Mouse (Mus musculus): Measurements from ENCODE around the gene Gtf3c2. TPM values are rescaled to one million over a fixed set of nuclear protein-coding genes. Genes with fewer than 3 reads are reported as not detected.
A peak's percentile ranks its signal among the peaks of the same experiment; 100 is the strongest.

Gene Gtf3c2
- polyA plus RNA-seq, 2 experiments, result 47.1 to 130 TPM

DNA sequence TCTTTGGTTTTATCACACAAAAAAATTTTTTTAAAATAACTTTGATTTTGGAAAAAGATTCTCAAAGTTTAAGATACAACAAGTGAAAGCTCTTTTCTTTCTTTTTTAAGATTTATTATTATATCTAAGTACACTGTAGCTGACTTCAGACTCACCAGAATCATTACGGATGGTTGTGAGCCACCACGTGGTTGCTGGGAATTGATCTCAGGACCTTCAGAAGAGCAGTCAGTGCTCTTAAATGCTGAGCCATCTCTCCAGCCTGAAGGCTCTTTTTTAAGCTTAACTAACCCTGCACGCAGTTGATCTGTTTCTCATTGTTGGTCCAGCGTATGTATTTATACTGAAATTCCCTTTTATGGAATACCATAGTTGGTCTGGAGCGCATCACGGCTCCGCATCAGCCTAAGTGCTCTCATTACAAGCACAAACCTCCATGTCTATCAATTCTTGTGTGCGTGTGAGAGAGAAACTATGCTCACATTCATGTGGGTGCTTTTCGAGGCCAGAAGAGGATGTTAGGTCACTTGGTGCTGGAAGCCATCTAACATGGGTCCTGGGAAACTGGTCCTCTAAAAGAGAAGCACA is 1.3 kb upstream of the Gtf3c2 start:
- no peak overlapping the region; the same call in 1 of the 2 replicates for H3K27ac ChIP-seq (replicated peaks; ENCODE audit: low read depth, low read length)
- WGBS, result 92% methylated on average over 9 of the region's 9 CpGs
- no peak for TF ChIP-seq POLR2A (IDR thresholded peaks at IDR 0.05; ENCODE audit: borderline replicate concordance, extremely low read depth, insufficient read depth, insufficient read length)

DNA sequence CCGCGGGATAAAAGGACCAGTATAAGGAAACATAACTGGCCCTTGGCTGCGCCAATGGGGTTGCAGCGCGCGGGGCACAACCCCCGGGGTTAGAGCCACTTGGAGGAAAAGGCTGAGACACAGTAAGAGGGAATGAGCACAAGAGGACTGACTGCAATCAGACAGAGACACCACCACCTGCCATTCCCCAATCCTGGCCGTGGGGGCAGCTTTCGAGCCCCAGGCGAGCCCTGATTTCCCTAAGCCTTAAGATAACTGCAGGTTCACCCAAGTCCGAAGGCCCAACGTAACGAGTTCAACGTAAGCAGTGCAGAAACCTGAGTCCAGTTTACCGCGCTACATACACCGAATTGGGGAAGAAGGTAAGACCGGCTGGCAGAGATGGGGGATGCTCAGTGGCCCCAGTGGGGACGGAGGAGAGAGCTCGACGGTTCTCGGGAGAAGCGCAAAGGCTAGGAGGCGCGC is 611 bp downstream of the Gtf3c2 start:
- Histone ChIP-seq H3K4me3 (replicated peaks; ENCODE audit: low read length) (peak overlapping the region; percentile 87), H3K4me1 (ENCODE audit: control insufficient read depth, insufficient read depth, low read length) (peaks cover 6% of the 10 kb centered on the region), H3K27ac (replicated peaks; ENCODE audit: low read depth, low read length) (peak overlapping the region; percentile 96), H3K36me3 (ENCODE audit: control insufficient read depth, insufficient read depth, low read length) (peaks cover 3% of the 10 kb centered on the region), H3K27me3 (ENCODE audit: control insufficient read depth, insufficient read depth, low read length) (no peaks in the 10 kb centered on the region), H3K9ac (ENCODE audit: low read depth, low read length, severe bottlenecking) (peak overlapping the region; percentile 70), H3K9me3 (ENCODE audit: control insufficient read depth, low read length) (no peaks in the 10 kb centered on the region), H3K4me2 (replicated peaks; ENCODE audit: low read depth, low read length, severe bottlenecking) (peak overlapping the region; percentile 74)
- ATAC-seq (ENCODE audit: low FRiP score, low read depth), result peak; percentile 49
- WGBS, result under 1% methylated on average over 25 of the region's 25 CpGs
- no peak for DNase-seq (ENCODE audit: low spot score)
- TF ChIP-seq POLR2A (IDR thresholded peaks at IDR 0.05; ENCODE audit: borderline replicate concordance, extremely low read depth, insufficient read depth, insufficient read length), result no peak

More for the DNA sequence above, 1.3 kb upstream of the Gtf3c2 start:
- DNase-seq (ENCODE audit: low spot score) (no peak), ATAC-seq (ENCODE audit: low FRiP score, low read depth) (no peak)
- peak overlapping the region; percentile 59; the same call in 1 of the 2 replicates for H3K4me2 ChIP-seq (replicated peaks; ENCODE audit: low read depth, low read length, severe bottlenecking)
- no peaks in the 10 kb centered on the region for H3K36me3 ChIP-seq (ENCODE audit: control insufficient read depth, insufficient read depth, low read length)
- peaks cover 6% of the 10 kb centered on the region for H3K4me1 ChIP-seq (ENCODE audit: control insufficient read depth, insufficient read depth, low read length)
- no peak overlapping the region for H3K9ac ChIP-seq (ENCODE audit: low read depth, low read length, severe bottlenecking)
- no peak overlapping the region for H3K4me3 ChIP-seq (replicated peaks; ENCODE audit: low read length)
- no peaks in the 10 kb centered on the region for H3K27me3 ChIP-seq (ENCODE audit: control insufficient read depth, insufficient read depth, low read length)
- no peaks in the 10 kb centered on the region for H3K9me3 ChIP-seq (ENCODE audit: control insufficient read depth, low read length)

DNA sequence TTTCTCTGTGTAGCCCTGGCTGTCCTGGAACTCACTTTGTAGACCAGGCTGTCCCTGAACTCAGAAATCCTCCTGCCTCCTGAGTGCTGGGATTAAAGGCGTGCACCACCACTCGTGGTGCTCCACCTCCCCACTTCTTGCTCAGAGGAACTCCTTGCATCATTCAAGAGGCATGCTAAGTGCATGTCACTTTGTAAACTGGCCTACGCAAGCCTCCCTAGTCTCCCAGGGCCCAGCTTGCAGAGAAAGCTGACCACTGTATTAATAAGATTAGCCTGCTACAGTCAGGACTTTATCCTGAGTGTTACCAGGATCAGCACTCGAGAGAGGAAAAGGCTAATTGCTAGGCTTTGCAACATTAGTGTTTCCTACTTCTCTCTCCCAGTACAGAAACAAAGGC is 11.3 kb downstream of the Gtf3c2 start:
- Histone ChIP-seq H3K4me2 (replicated peaks; ENCODE audit: low read depth, low read length, severe bottlenecking) (no peak overlapping the region), H3K27me3 (ENCODE audit: control insufficient read depth, insufficient read depth, low read length) (no peaks in the 10 kb centered on the region), H3K27ac (replicated peaks; ENCODE audit: low read depth, low read length) (no peak overlapping the region), H3K36me3 (ENCODE audit: control insufficient read depth, insufficient read depth, low read length) (peaks cover 91% of the 10 kb centered on the region), H3K9ac (ENCODE audit: low read depth, low read length, severe bottlenecking) (no peak overlapping the region), H3K9me3 (ENCODE audit: control insufficient read depth, low read length) (no peaks in the 10 kb centered on the region), H3K4me1 (ENCODE audit: control insufficient read depth, insufficient read depth, low read length) (no peaks in the 10 kb centered on the region), H3K4me3 (replicated peaks; ENCODE audit: low read length) (no peak overlapping the region)
- DNase-seq (ENCODE audit: low spot score), result no peak
- 93% methylated on average over 4 of the region's 4 CpGs for WGBS
- no peak for TF ChIP-seq POLR2A (IDR thresholded peaks at IDR 0.05; ENCODE audit: borderline replicate concordance, extremely low read depth, insufficient read depth, insufficient read length)
- no peak for ATAC-seq (ENCODE audit: low FRiP score, low read depth)

DNA sequence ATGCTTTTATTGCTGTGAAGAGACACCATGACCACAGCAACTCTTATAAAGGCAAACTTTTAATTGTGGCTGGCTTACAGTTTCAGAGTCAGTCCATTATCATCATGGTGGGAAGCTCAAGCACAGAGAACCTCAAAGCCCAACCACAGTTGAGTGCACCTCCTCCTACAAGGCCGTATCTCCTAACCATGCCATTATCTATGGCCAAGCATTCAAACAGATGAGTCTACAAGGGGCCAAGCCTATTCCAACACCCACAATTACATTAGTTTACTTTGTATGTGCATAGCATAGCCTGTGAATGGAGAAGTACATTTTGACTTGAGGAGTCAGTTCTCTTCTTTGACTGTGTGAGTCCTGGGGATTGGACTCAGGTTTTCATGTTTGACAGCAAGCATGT is 15.1 kb downstream of the Gtf3c2 start:
- Histone ChIP-seq H3K4me3 (replicated peaks; ENCODE audit: low read length) (no peak overlapping the region), H3K9me3 (ENCODE audit: control insufficient read depth, low read length) (no peaks in the 10 kb centered on the region), H3K27ac (replicated peaks; ENCODE audit: low read depth, low read length) (no peak overlapping the region), H3K27me3 (ENCODE audit: control insufficient read depth, insufficient read depth, low read length) (no peaks in the 10 kb centered on the region), H3K36me3 (ENCODE audit: control insufficient read depth, insufficient read depth, low read length) (peaks cover 89% of the 10 kb centered on the region), H3K4me1 (ENCODE audit: control insufficient read depth, insufficient read depth, low read length) (no peaks in the 10 kb centered on the region), H3K9ac (ENCODE audit: low read depth, low read length, severe bottlenecking) (no peak overlapping the region), H3K4me2 (replicated peaks; ENCODE audit: low read depth, low read length, severe bottlenecking) (no peak overlapping the region)
- DNase-seq (ENCODE audit: low spot score), result no peak
- ATAC-seq (ENCODE audit: low FRiP score, low read depth), result no peak
- WGBS, result 92% methylated on average over 1 of the region's 1 CpGs
- no peak for TF ChIP-seq POLR2A (IDR thresholded peaks at IDR 0.05; ENCODE audit: borderline replicate concordance, extremely low read depth, insufficient read depth, insufficient read length)

DNA sequence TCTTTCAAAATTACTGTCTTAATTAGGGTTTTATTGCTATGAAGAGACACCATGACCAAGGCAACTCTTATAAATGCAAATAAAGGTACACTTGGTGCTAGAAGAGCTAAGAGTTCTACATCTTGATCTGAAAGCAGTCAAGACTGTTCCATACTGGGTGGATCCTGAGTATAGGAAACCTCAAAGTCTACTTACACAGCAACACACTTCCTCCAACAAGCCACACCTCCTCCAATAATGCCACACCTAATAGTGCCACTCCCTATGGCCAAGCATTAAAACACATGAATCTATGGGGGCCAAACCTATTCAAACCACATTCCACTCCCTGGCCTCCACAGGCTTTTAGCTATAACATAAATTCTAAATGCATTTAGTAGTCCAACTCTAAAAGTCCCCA is 17.5 kb downstream of the Gtf3c2 start:
- Histone ChIP-seq H3K36me3 (ENCODE audit: control insufficient read depth, insufficient read depth, low read length) (peaks cover 89% of the 10 kb centered on the region), H3K9me3 (ENCODE audit: control insufficient read depth, low read length) (no peaks in the 10 kb centered on the region), H3K4me3 (replicated peaks; ENCODE audit: low read length) (no peak overlapping the region), H3K4me2 (replicated peaks; ENCODE audit: low read depth, low read length, severe bottlenecking) (no peak overlapping the region), H3K27ac (replicated peaks; ENCODE audit: low read depth, low read length) (no peak overlapping the region), H3K4me1 (ENCODE audit: control insufficient read depth, insufficient read depth, low read length) (no peaks in the 10 kb centered on the region), H3K27me3 (ENCODE audit: control insufficient read depth, insufficient read depth, low read length) (no peaks in the 10 kb centered on the region), H3K9ac (ENCODE audit: low read depth, low read length, severe bottlenecking) (no peak overlapping the region)
- no peak for TF ChIP-seq POLR2A (IDR thresholded peaks at IDR 0.05; ENCODE audit: borderline replicate concordance, extremely low read depth, insufficient read depth, insufficient read length)
- DNase-seq (ENCODE audit: low spot score) (no peak), ATAC-seq (ENCODE audit: low FRiP score, low read depth) (no peak)

Data from limb, embryonic 14.5 days (tissue).